Mouse (Mus musculus) liver, adult 2 months (tissue): ENCODE data around the gene Lhx9.

Experiments
- CTCF ChIP-seq: fragments of 200-500 bp; IDR thresholded peaks from 2 replicates; pipeline ENCODE4 v1.5.1; 2011; ENCODE audit warnings: low read depth, low read length, control low read depth
- POLR2A ChIP-seq: fragments of 200-500 bp; IDR thresholded peaks from 2 replicates; pipeline ENCODE4 v1.6.1; 2011; ENCODE audit warnings: low read length, control low read depth; ENCODE audit not compliant: insufficient read depth; ENCODE audit errors: extremely low read depth

DNA sequence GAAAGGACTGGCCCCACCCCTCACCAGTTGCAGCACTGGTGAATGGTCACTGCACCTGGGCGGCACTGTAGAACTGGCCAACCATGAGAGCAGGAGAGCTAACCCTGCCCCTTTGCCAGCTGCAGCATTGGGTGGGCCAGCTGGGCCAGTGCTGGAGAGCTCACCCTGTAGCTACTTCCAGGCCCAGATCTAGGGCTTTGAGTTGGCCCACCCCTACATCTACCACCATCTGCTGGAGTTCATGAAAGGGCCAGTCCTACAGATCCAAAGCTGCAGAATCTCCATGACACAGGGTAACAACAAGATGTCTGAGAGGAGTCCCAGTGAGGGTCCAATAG is 25.4 kb downstream of the Lhx9 start:
- TF ChIP-seq CTCF (no peak), POLR2A (no peak)
